ENCODE assay signal across 8 mouse cellular contexts in genomic region chr11:54068520-54069371, GRCm38 (mm10). TPM values are rescaled to one million over a fixed set of nuclear protein-coding genes. Genes with fewer than 3 reads are reported as not detected.
A peak's percentile ranks its signal among the peaks of the same experiment; 100 is the strongest.
DNase-seq lines count a peak whose midpoint lies in the region; ATAC-seq and TF ChIP-seq lines count a peak whose summit lies in the region.

Gene Pdlim4, minus strand, starts transcription at chr11:54069014.

- peaks cover 9% of the 10 kb centered on the region for H3K4me1 ChIP-seq in lung, adult 2 months (ENCODE audit: control insufficient read depth, insufficient read depth, low read length)
- no peaks in the 10 kb centered on the region for H3K4me1 ChIP-seq in bone marrow, adult 2 months (ENCODE audit: control insufficient read depth, insufficient read depth, low read length)
- H3K4me1 ChIP-seq in intestine, postnatal 0 days (replicated peaks; ENCODE audit: control insufficient read depth, insufficient read depth, low read length) = no peaks in the 10 kb centered on the region
- peaks cover 9% of the 10 kb centered on the region; the same call in 1 of the 2 replicates for H3K4me1 ChIP-seq in liver, embryonic 15.5 days (replicated peaks)

- H3K9me3 ChIP-seq in intestine, postnatal 0 days (ENCODE audit: control insufficient read depth) = no peaks in the 10 kb centered on the region
- H3K9me3 ChIP-seq in liver, embryonic 15.5 days (replicated peaks) = no peaks in the 10 kb centered on the region

- peaks cover 16% of the 10 kb centered on the region; the same call in 1 of the 2 replicates for H3K27me3 ChIP-seq in intestine, postnatal 0 days (replicated peaks; ENCODE audit: control insufficient read depth, insufficient read depth, low read length)
- H3K27me3 ChIP-seq in liver, embryonic 15.5 days = peaks cover 87% of the 10 kb centered on the region

- TF ChIP-seq POLR2A in lung, adult 2 months (IDR thresholded peaks at IDR 0.05; ENCODE audit: borderline replicate concordance, extremely low read depth, low read depth, low read length) = no peak
- TF ChIP-seq POLR2A in bone marrow, adult 2 months (IDR thresholded peaks at IDR 0.05; ENCODE audit: borderline replicate concordance, control insufficient read depth, low read depth, low read length) = no peak

- H3K4me2 ChIP-seq in intestine, postnatal 0 days (replicated peaks; ENCODE audit: low read depth) = peak within 1 kb of the TSS; percentile 67
- peak within 1 kb of the TSS; percentile 66 for H3K4me2 ChIP-seq in liver, embryonic 15.5 days

- no peak within 1 kb of the TSS for H3K4me3 ChIP-seq in lung, adult 2 months (replicated peaks; ENCODE audit: extremely low read depth, low read depth, low read length)
- H3K4me3 ChIP-seq in bone marrow, adult 2 months (replicated peaks; ENCODE audit: control insufficient read depth, low read depth, low read length) = peak within 1 kb of the TSS; percentile 16
- peak within 1 kb of the TSS; percentile 41 for H3K4me3 ChIP-seq in intestine, postnatal 0 days (ENCODE audit: low read depth, low read length)
- H3K4me3 ChIP-seq in liver, embryonic 15.5 days (replicated peaks) = peak within 1 kb of the TSS; percentile 44

- peak; percentile 20; the same call in 1 of the 2 replicates for ATAC-seq in intestine, postnatal 0 days
- no peak for ATAC-seq in liver, embryonic 15.5 days (ENCODE audit: insufficient read depth)

- no peak within 1 kb of the TSS for H3K27ac ChIP-seq in bone marrow, adult 2 months (ENCODE audit: control insufficient read depth, insufficient read depth, low read depth, low read length, poor library complexity)
- H3K27ac ChIP-seq in intestine, postnatal 0 days (ENCODE audit: low read depth, low read length) = no peak within 1 kb of the TSS; the same call in 1 of the 2 replicates
- H3K27ac ChIP-seq in liver, embryonic 15.5 days (replicated peaks) = no peak within 1 kb of the TSS

- peak within 1 kb of the TSS; percentile 35 for H3K9ac ChIP-seq in intestine, postnatal 0 days (ENCODE audit: low read depth, low read length)
- H3K9ac ChIP-seq in liver, embryonic 15.5 days = peak within 1 kb of the TSS; percentile 15; the same call in 1 of the 2 replicates

- no peak for TF ChIP-seq CTCF in lung, adult 2 months (IDR thresholded peaks at IDR 0.05; ENCODE audit: insufficient read depth, low read length)
- no peak for TF ChIP-seq CTCF in bone marrow, adult 2 months (IDR thresholded peaks at IDR 0.05; ENCODE audit: control insufficient read depth, insufficient read depth, low read length)
- TF ChIP-seq CTCF in intestine, postnatal 0 days (IDR thresholded peaks at IDR 0.05; ENCODE audit: low read depth) = no peak

- no peaks in the 10 kb centered on the region for H3K36me3 ChIP-seq in intestine, postnatal 0 days (ENCODE audit: control insufficient read depth, insufficient read depth)
- H3K36me3 ChIP-seq in liver, embryonic 15.5 days (replicated peaks) = no peaks in the 10 kb centered on the region

- DNase-seq in lung, adult 2 months = no peak
- DNase-seq in lung, adult 18-20 months = no peak
- peak; percentile 70 to 76 for DNase-seq in gastrocnemius, postnatal 4 days (ENCODE audit: low spot score in 2 of 2)
- peak; percentile 77 for DNase-seq in retina, postnatal 1 day
- DNase-seq in cerebellum, adult 9-11 months = no peak

- 5% methylated on average over 57 of the region's 61 CpGs for WGBS in lung, adult 2 months
- under 1% methylated on average over 61 of the region's 61 CpGs for WGBS in bone marrow, adult 2 months
- 3% methylated on average over 54 of the region's 61 CpGs for WGBS in intestine, postnatal 0 days
- 2% methylated on average over 60 of the region's 61 CpGs for WGBS in liver, embryonic 15.5 days (ENCODE audit: insufficient replicate concordance)

RNA-seq across cellular contexts. Expression of gene Pdlim4, which starts in this region (rescaled TPM):
- 22.9 and 25.6 TPM in 2 replicates for polyA plus RNA-seq in lung, adult 2 months (2012; rRNA removed)
- polyA plus RNA-seq in bone marrow, adult 2 months (2011; ENCODE audit: insufficient read depth, insufficient read length, low replicate concordance, missing spikeins) = 3.7 and 3.8 TPM in 2 replicates
- 10 to 100 TPM; 65.2 to 67.1 TPM for total RNA-seq in gastrocnemius, postnatal 4 days (2021)
- 21.0 and 22.6 TPM in 2 replicates for polyA plus RNA-seq in intestine, postnatal 0 days (2015; fragmentation: Nextera tagmentation; extraction: Ambion mirVana)
- 3.9 and 4.0 TPM in 2 replicates for polyA plus RNA-seq in liver, embryonic 15.5 days (2015; fragmentation: Nextera tagmentation; extraction: Ambion mirVana)

Comparison
In these comparisons a context has a peak if more than half of its experiments do, and no peak if none do; other contexts are left out.
1. DNase-seq: peak in gastrocnemius, postnatal 4 days (2 of 2) and retina, postnatal 1 day (single experiment); none in lung, adult 2 months (single experiment), lung, adult 18-20 months (0 of 2) and cerebellum, adult 9-11 months (single experiment).